Mouse (Mus musculus) cerebellum, adult 2 months (tissue): ENCODE data around the gene Arhgap30. TPM values are rescaled to one million over a fixed set of nuclear protein-coding genes. Genes with fewer than 3 reads are reported as not detected.

Experiments
- DNase-seq, 2 experiments: peaks; one replicate each; pipeline ENCODE4 v3.0.0; 2021
- H3K27ac ChIP-seq: fragments of 200-500 bp; 2 replicates; pipeline ENCODE4 v1.5.1; 2012; ENCODE audit warnings: low read length, control low read depth, inconsistent platforms; ENCODE audit not compliant: insufficient read depth
- H3K27me3 ChIP-seq: fragments of 200-500 bp; 2 replicates; pipeline ENCODE4 v1.6.1; 2012; ENCODE audit warnings: inconsistent platforms, mild to moderate bottlenecking, low read length, moderate library complexity; ENCODE audit not compliant: control insufficient read depth, insufficient read depth
- H3K4me1 ChIP-seq: fragments of 200-500 bp; 2 replicates; pipeline ENCODE4 v1.6.1; 2011; ENCODE audit warnings: low read length; ENCODE audit not compliant: control insufficient read depth, insufficient read depth
- H3K4me3 ChIP-seq: fragments of 200-500 bp; replicated peaks from 2 replicates; pipeline ENCODE3; 2011; ENCODE audit warnings: mild to moderate bottlenecking, low read depth, low read length, control low read depth; ENCODE audit not compliant: insufficient read depth
- CTCF ChIP-seq: fragments of 200-500 bp; IDR thresholded peaks from 2 replicates; pipeline ENCODE4 v1.5.1; 2011; ENCODE audit warnings: low read depth, mild to moderate bottlenecking, control low read depth, low read length, moderate library complexity, borderline replicate concordance; ENCODE audit not compliant: insufficient read depth
- POLR2A ChIP-seq: fragments of 200-500 bp; IDR thresholded peaks from 2 replicates; pipeline ENCODE4 v1.6.1; 2011; ENCODE audit warnings: low read length, control low read depth, borderline replicate concordance; ENCODE audit not compliant: insufficient read depth
- WGBS: fragments of 180-500 bp; shearing (Covaris S2); methylation state at CpG from one replicate; pipeline ENCODE4 v1.1.7; 2018; 5-methylcytosine and 5-hydroxymethylcytosine counted together
- polyA plus RNA-seq: library from polyadenylated mRNA; depleted of rRNA; stranded (reverse); fragments of >200 nt; gene quantifications from 2 replicates; pipeline ENCODE4 v1.2.3, GENCODE M21; 2012

Gene Arhgap30
- polyA plus RNA-seq, 1 experiment = 0.65 TPM

DNA sequence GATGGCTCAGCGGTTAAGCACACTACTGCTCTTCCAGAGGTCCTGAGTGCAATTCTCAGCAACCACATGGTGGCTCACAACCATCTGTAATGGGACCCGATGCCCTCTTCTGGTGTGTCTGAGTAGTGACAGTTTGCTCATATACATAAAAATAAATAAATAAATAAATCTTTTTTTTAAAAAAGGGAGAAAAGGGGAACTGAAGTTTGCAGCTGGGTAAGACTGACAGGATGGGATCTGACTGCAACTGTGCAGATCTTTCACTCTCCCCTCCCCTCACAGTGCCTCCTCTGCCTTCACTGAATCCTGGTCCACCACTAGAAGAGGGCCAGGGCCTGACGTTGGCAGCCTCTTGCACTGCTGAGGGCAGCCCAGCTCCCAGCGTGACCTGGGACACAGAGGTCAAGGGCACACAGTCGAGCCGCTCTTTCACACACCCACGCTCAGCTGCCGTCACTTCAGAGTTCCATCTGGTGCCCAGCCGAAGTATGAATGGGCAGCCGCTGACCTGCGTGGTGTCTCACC lies 6.6 kb upstream of the Arhgap30 start:
- Histone ChIP-seq H3K4me3 (no peak overlapping the region), H3K27ac (no peak overlapping the region), H3K4me1 (peaks cover 9% of the 10 kb centered on the region), H3K27me3 (no peaks in the 10 kb centered on the region)
- 83% methylated on average over 11 of the region's 11 CpGs for WGBS
- DNase-seq = no peak
- TF ChIP-seq CTCF (no peak), POLR2A (no peak)

DNA sequence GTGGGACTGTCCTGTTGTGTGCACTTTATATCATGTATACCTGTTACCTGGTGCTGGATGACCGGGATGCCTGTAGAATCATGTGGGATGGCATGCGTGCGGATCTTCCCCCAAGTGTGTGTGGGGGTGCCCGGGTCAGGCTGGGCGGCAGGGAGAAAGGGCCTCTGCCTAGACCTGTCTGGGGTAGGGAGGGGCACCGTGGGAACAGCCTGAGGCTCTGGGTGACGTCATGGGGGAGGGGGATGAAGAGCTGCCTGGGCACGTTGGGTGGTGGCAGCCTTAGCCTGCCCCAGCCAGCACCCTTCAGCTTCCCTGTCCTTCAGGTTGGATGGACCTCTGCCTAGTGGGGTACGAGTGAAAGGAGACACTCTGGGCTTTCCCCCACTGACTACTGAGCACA lies 4.4 kb upstream of the Arhgap30 start:
- TF ChIP-seq CTCF (no peak), POLR2A (no peak)
- no peaks in the 10 kb centered on the region for H3K27me3 ChIP-seq
- no peak overlapping the region for H3K4me3 ChIP-seq
- 67% methylated on average over 9 of the region's 9 CpGs for WGBS
- H3K27ac ChIP-seq = no peak overlapping the region
- H3K4me1 ChIP-seq = no peaks in the 10 kb centered on the region
- no peak for DNase-seq

DNA sequence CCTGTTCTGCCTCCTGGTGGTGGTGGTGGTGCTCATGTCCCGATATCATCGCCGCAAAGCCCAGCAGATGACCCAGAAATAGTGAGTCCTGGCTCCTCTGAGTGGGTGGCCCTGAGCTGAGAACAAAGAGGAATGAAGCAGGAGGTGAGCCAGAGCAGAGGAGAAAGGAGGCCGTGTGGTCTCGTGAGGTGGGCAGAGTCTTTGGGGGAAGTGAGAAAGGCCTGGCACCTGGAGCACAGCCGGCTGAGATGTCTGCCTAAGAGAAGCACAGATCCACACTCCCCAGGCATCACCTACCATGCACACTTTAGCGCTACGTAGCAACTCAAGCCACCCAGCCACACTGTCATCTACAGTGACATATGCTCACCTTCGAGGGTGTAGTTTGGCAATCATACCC lies 3.6 kb upstream of the Arhgap30 start:
- no peak for DNase-seq
- Histone ChIP-seq H3K4me1 (no peaks in the 10 kb centered on the region), H3K27ac (no peak overlapping the region), H3K27me3 (no peaks in the 10 kb centered on the region), H3K4me3 (no peak overlapping the region)
- no peak for TF ChIP-seq POLR2A
- TF ChIP-seq CTCF = no peak; the same call in 1 of the 2 replicates
- 40% methylated on average over 9 of the region's 9 CpGs for WGBS

DNA sequence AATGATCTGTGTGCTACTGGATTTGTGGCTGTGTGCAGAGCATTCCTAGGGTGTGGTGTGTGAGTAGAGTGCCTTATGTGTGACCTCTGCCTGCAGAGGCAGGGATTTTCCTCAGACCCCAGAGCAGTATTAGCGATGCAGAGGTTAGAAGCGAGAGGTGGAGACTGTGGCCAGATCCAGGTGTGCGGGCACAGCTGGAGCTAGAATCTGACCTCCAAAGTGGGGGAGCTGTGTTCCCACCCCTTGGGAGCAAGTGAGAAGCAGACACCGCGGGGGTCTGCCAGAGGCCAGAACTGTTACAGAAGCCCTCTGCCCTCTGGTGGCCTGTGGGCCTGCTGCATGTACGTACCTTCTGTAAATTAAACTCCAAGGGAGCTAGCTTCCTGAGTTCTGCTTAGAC lies 1.7 kb upstream of the Arhgap30 start:
- Histone ChIP-seq H3K4me1 (no peaks in the 10 kb centered on the region), H3K4me3 (no peak overlapping the region), H3K27ac (no peak overlapping the region), H3K27me3 (no peaks in the 10 kb centered on the region)
- TF ChIP-seq POLR2A (no peak), CTCF (peak; percentile 31; the same call in 1 of the 2 replicates)
- no peak for DNase-seq
- WGBS = 35% methylated on average over 6 of the region's 6 CpGs

DNA sequence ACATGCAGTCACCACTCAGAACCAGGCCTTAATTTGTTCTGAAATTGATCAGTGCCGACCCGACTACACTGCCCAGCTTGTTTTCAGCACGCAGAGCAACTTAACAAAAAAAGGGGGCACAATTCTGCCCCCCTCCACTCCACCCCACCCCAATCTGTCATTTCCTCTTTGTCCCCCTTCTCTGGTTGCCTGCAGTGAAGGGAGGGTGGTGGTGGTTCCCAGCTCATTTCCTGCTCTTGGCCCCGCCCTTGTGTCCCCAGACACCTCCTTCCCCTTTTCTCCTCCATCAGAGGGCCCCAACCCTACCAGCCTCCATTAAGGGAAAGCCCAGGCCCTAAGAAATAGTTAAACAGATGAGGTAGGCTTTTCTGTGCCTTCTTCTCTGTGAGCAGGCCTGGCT lies 1.3 kb downstream of the Arhgap30 start:
- H3K27ac ChIP-seq = no peak overlapping the region
- TF ChIP-seq POLR2A (no peak), CTCF (no peak)
- no peaks in the 10 kb centered on the region for H3K4me1 ChIP-seq
- H3K27me3 ChIP-seq = no peaks in the 10 kb centered on the region
- DNase-seq = no peak
- 84% methylated on average over 4 of the region's 4 CpGs for WGBS
- no peak overlapping the region for H3K4me3 ChIP-seq

DNA sequence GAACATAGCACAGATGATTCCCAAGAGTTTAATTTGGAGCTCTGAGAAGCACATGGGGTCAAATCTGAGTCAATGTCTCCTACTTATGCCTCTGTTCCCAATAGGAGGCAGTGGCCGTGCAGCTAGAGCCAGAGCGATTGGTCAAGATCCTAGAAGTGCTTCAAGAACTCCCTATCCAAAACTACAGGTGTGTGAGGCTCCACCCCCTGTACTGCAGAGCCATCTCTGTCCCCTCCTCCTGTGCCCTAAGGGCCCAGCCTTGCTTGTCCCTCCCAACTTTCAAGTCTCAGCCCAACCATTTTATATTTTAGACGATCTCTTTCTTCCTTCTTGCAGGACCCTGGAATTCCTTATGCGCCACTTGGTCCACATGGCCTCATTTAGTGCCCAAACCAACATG lies 13.1 kb downstream of the Arhgap30 start:
- Histone ChIP-seq H3K4me3 (no peak overlapping the region), H3K27ac (no peak overlapping the region), H3K27me3 (no peaks in the 10 kb centered on the region), H3K4me1 (no peaks in the 10 kb centered on the region)
- 89% methylated on average over 4 of the region's 4 CpGs for WGBS
- no peak for TF ChIP-seq CTCF
- TF ChIP-seq POLR2A = no peak
- DNase-seq = no peak

DNA sequence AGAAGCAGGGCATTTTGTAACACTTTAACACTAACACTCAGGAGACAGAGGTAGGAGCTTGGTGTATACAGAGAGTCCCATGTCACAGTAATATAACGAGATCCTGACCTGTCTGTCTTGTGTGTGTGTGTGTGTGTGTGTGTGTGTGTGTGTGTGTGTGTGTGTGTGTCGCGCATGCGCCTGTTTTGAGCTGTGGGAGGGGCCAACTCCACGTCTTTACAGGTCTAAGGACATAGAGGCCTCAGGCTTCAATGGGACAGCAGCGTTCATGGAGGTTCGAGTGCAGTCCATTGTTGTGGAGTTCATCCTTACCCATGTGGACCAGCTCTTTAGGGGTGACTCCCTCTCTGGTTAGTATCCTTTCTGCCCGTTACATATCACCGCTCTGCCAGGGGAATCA lies 14.2 kb downstream of the Arhgap30 start:
- DNase-seq = no peak
- Histone ChIP-seq H3K27ac (no peak overlapping the region), H3K4me3 (no peak overlapping the region), H3K4me1 (no peaks in the 10 kb centered on the region), H3K27me3 (no peaks in the 10 kb centered on the region)
- TF ChIP-seq CTCF = no peak
- no peak for TF ChIP-seq POLR2A
- 79% methylated on average over 9 of the region's 9 CpGs for whole genome bisulfite sequencing

DNA sequence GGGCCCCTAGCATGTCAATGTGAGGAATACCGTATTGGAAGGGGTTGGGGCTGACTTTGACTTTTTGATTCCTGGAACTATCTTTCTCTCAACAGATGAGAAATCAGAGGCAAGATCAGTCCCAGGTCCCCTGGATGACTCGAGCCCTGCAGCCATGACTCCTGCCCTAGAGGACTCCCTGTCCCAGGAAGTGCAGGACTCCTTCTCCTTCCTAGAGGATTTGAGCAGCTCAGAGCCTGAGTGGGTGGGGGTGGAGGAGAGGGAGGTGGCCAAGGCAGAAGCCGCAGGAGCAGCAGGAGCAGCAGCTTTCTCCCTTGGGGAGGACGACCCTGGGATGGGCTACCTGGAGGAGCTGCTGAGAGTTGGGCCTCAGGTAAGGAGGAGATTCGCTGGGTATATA lies 18.5 kb downstream of the Arhgap30 start:
- DNase-seq = no peak
- Histone ChIP-seq H3K4me1 (no peaks in the 10 kb centered on the region), H3K4me3 (no peak overlapping the region), H3K27ac (no peak overlapping the region), H3K27me3 (no peaks in the 10 kb centered on the region)
- WGBS = 77% methylated on average over 5 of the region's 5 CpGs
- no peak for TF ChIP-seq POLR2A
- no peak for TF ChIP-seq CTCF
